Mouse (Mus musculus): ENCODE data around the gene Olfr1497. TPM values are rescaled to one million over a fixed set of nuclear protein-coding genes. Genes with fewer than 3 reads are reported as not detected.

Gene Olfr1497
- not detected in 2 replicates for polyA plus RNA-seq (2012; ENCODE audit: low replicate concordance)

GRCm38 (mm10) chr19:13798102-13798501 is at the start of gene Olfr1497:
Gene Olfr1497 (minus strand): TSS chr19:13798202.

GRCm38 (mm10) chr19:13830388-13830787 is 32.4 kb upstream of the Olfr1497 start, which contains the start of gene Olfr1500:
Gene Olfr1500 (minus strand): TSS chr19:13830488.

GRCm38 (mm10) chr19:13819347-13819746 is 21.3 kb upstream of the Olfr1497 start, which contains the start of gene Olfr1499:
Gene Olfr1499 (minus strand): TSS chr19:13819447.

GRCm38 (mm10) chr19:13777578-13777977 is 20.4 kb downstream of the Olfr1497 start, which contains the start of gene Olfr1496:
Gene Olfr1496 (plus strand): TSS chr19:13777878.

DNA sequence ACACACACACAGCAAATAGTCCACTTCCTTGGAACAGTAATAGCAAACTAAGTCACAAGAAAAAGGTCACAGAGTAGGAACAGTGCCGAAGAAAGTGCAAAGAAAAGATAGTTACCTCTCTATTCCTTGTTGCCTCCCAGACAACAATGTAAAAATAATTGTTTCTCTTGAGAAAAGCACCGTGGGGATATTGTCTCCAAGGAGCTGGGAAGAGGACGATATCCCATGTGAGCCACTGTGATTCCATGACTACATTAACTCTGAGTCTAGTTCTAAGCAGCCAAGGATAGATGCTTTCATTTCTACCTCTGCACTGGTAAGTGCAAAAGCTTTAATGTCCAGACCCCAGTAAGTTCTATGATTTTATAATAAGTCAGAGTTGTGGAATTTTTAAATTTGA is 33.7 kb downstream of the Olfr1497 start, which contains the start of gene Olfr1495:
TSS of gene Olfr1495 (plus strand) at position 301 of the 400 bp plus-strand sequence.

Other genes with a start within 250 kb of the Olfr1497 start
- gene Olfr1484, start 214.7 kb downstream of the Olfr1497 start, polyA plus RNA-seq (2012; ENCODE audit: low replicate concordance): not detected in 2 replicates
- 0.04 TPM in 1 of 2 replicates, not detected in the other for gene Olfr1487, start 180.8 kb downstream of the Olfr1497 start, polyA plus RNA-seq (2012; ENCODE audit: low replicate concordance)
- not detected in 2 replicates for gene Olfr1489, start 166.6 kb downstream of the Olfr1497 start, polyA plus RNA-seq (2012; ENCODE audit: low replicate concordance)
- not detected in 2 replicates for gene Olfr1490, start 147.1 kb downstream of the Olfr1497 start, polyA plus RNA-seq (2012; ENCODE audit: low replicate concordance)
- gene Olfr1491, start 100.9 kb downstream of the Olfr1497 start, polyA plus RNA-seq (2012; ENCODE audit: low replicate concordance): not detected in 2 replicates
- not detected in 2 replicates for gene Olfr1493-ps1, start 74.9 kb downstream of the Olfr1497 start, polyA plus RNA-seq (2012; ENCODE audit: low replicate concordance)
- gene Olfr1494, start 58.5 kb downstream of the Olfr1497 start, polyA plus RNA-seq (2012; ENCODE audit: low replicate concordance): not detected in 2 replicates
- not detected in 2 replicates for gene Olfr1495, start 33.6 kb downstream of the Olfr1497 start, polyA plus RNA-seq (2012; ENCODE audit: low replicate concordance)
- not detected in 2 replicates for gene Olfr1496, start 20.3 kb downstream of the Olfr1497 start, polyA plus RNA-seq (2012; ENCODE audit: low replicate concordance)
- gene Olfr1499, start 21.2 kb upstream of the Olfr1497 start, polyA plus RNA-seq (2012; ENCODE audit: low replicate concordance): not detected in 2 replicates
- not detected in 2 replicates for gene Olfr1500, start 32.3 kb upstream of the Olfr1497 start, polyA plus RNA-seq (2012; ENCODE audit: low replicate concordance)
- not detected in 2 replicates for gene Olfr1501, start 52.5 kb upstream of the Olfr1497 start, polyA plus RNA-seq (2012; ENCODE audit: low replicate concordance)
- gene Olfr1502, start 63.6 kb upstream of the Olfr1497 start, polyA plus RNA-seq (2012; ENCODE audit: low replicate concordance): not detected in 2 replicates
- not detected in 2 replicates for gene Olfr1504, start 99.7 kb upstream of the Olfr1497 start, polyA plus RNA-seq (2012; ENCODE audit: low replicate concordance)
- gene Olfr1505, start 115.3 kb upstream of the Olfr1497 start, polyA plus RNA-seq (2012; ENCODE audit: low replicate concordance): not detected in 2 replicates